Mouse (Mus musculus) testis, adult 2 months (tissue): ENCODE data around the gene Atp8a2. TPM values are rescaled to one million over a fixed set of nuclear protein-coding genes. Genes with fewer than 3 reads are reported as not detected.

Experiments
- H3K27ac ChIP-seq: fragments of 200-500 bp; 2 replicates; pipeline ENCODE4 v1.5.1; 2012; ENCODE audit warnings: low read depth, low read length; ENCODE audit not compliant: control insufficient read depth, insufficient read depth
- H3K27me3 ChIP-seq: fragments of 200-500 bp; 2 replicates; pipeline ENCODE4 v1.6.1; 2012; ENCODE audit warnings: mild to moderate bottlenecking, low read length, moderate library complexity; ENCODE audit not compliant: control insufficient read depth, insufficient read depth
- H3K36me3 ChIP-seq: fragments of 200-500 bp; 2 replicates; pipeline ENCODE4 v1.6.1; 2012; ENCODE audit warnings: mild to moderate bottlenecking, low read length; ENCODE audit not compliant: control insufficient read depth, insufficient read depth
- H3K4me1 ChIP-seq: fragments of 200-500 bp; 2 replicates; pipeline ENCODE4 v1.6.1; 2012; ENCODE audit warnings: low read length; ENCODE audit not compliant: control insufficient read depth, insufficient read depth
- H3K4me3 ChIP-seq: fragments of 200-500 bp; 2 replicates; pipeline ENCODE4 v1.5.1; 2012; ENCODE audit warnings: low read depth, mild to moderate bottlenecking, low read length, moderate library complexity, mixed read lengths; ENCODE audit not compliant: control insufficient read depth
- CTCF ChIP-seq: fragments of 200-500 bp; IDR thresholded peaks from 2 replicates; pipeline ENCODE4 v1.5.1; 2012; ENCODE audit warnings: low read depth, mild to moderate bottlenecking, inconsistent platforms, low read length, moderate library complexity; ENCODE audit not compliant: control insufficient read depth, insufficient read depth, insufficient replicate concordance
- POLR2A ChIP-seq: fragments of 200-500 bp; IDR thresholded peaks from 2 replicates; pipeline ENCODE4 v1.6.1; 2012; ENCODE audit warnings: low read depth, mild to moderate bottlenecking, inconsistent platforms, low read length, moderate library complexity; ENCODE audit not compliant: control insufficient read depth
- polyA plus RNA-seq: library from polyadenylated mRNA; depleted of rRNA; stranded (reverse); fragments of >200 nt; gene quantifications from 2 replicates; pipeline ENCODE4 v1.2.3, GENCODE M21; 2012

Atp8a2 gene
- polyA plus RNA-seq, 1 experiment: 18.8 TPM

DNA sequence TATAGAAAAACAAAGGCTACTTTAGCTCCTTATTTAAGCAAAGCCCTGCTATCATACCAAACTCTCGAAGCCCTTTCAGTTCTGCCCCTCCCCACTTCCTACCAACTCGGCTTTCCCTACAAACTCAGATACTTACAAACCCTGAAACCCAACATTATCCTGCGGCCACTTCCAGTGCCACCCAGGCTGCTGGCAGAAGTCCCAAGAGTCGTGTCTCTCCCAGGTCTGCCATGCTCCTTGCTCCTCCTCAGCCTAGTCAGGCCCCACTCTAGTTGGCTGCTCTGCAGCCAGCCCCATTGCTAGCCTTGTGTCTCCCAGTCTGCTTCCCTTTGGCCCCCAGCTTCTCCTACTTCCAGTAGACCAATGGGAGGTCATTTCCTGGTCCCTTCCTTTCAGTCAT, 451.3 kb downstream of the Atp8a2 start:
- Histone ChIP-seq H3K36me3 (no peaks in the 10 kb centered on the region), H3K27me3 (no peaks in the 10 kb centered on the region), H3K4me3 (no peak overlapping the region), H3K27ac (no peak overlapping the region), H3K4me1 (no peaks in the 10 kb centered on the region)
- TF ChIP-seq CTCF: no peak
- TF ChIP-seq POLR2A: no peak

- no peak overlapping the region for H3K27ac ChIP-seq
- H3K4me3 ChIP-seq: no peak overlapping the region
- H3K27me3 ChIP-seq: no peaks in the 10 kb centered on the region
- H3K4me1 ChIP-seq: no peaks in the 10 kb centered on the region
- H3K36me3 ChIP-seq: no peaks in the 10 kb centered on the region
- TF ChIP-seq CTCF (no peak), POLR2A (no peak)
Observed at GRCm38 (mm10) chr14:59741752-59742151, 455.2 kb downstream of the Atp8a2 start.

DNA sequence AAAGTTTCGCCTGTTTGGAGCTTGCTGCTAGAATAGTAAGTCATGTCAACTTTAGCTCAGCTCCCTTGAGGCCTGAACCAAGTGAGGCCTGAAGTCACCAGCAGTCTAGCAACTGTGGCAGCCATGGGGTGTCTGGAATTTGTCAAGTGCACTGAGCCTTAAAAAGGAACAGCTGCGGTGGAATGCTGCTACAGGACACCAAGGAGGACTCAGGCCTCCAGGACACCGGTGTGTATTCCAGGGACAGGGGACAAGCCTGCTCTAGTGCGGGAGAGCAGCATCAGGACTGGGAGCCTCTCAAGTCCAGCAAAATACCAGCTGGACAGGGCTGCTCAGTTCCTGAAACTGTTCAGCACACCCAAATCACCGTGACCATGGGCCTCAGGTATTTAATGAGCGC, 457.5 kb downstream of the Atp8a2 start:
- TF ChIP-seq POLR2A (no peak), CTCF (no peak)
- no peaks in the 10 kb centered on the region for H3K4me1 ChIP-seq
- H3K27me3 ChIP-seq: no peaks in the 10 kb centered on the region
- H3K4me3 ChIP-seq: no peak overlapping the region
- no peaks in the 10 kb centered on the region for H3K36me3 ChIP-seq
- no peak overlapping the region for H3K27ac ChIP-seq

GRCm38 (mm10) chr14:59737734-59738294, 459.2 kb downstream of the Atp8a2 start:
- H3K36me3 ChIP-seq: no peaks in the 10 kb centered on the region
- H3K4me1 ChIP-seq: no peaks in the 10 kb centered on the region
- TF ChIP-seq CTCF (no peak), POLR2A (no peak)
- no peak overlapping the region for H3K27ac ChIP-seq
- H3K4me3 ChIP-seq: no peak overlapping the region
- no peaks in the 10 kb centered on the region for H3K27me3 ChIP-seq

DNA sequence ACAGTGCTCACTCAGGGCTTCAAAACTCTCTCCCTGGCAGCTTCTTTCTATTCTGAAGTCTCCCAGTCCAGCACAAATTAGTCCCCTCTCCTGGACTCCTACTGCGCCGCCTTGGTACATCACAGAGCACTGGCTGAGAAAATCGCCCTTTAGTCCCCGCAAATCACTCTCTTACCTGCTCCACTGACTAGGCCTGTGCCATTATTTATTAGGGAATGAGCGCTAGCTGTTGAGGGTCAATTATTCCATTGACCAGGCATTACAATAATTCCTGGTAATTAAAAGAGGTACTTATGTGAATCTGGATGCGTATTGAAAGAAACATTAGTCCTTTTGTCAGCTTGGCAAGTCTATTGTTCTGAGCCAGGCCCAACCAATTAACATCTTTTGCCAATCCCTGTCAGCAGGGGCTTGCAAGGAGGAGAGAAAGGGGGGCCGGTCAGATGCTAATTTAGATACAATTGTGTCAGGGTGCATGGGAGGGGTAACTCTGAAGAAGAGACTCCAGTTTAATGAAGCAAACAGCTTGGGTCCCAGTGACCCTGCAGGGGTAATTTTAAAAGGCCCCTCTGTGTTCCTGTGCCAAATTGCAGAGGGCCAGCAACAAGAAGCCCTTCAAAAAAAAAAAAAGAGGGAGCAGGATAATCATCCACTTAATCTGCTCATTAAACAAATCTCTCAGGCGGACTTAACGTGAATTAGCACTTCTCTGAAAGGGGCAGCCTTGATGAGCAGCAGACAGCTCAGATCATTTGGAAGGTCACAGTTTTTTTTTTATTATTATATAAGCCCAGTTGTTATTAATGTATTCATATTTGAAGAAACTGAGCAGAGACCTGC, 459.9 kb downstream of the Atp8a2 start:
- Histone ChIP-seq H3K27me3 (no peaks in the 10 kb centered on the region), H3K4me3 (no peak overlapping the region), H3K36me3 (no peaks in the 10 kb centered on the region), H3K27ac (no peak overlapping the region), H3K4me1 (no peaks in the 10 kb centered on the region)
- TF ChIP-seq POLR2A: no peak
- TF ChIP-seq CTCF: no peak

DNA sequence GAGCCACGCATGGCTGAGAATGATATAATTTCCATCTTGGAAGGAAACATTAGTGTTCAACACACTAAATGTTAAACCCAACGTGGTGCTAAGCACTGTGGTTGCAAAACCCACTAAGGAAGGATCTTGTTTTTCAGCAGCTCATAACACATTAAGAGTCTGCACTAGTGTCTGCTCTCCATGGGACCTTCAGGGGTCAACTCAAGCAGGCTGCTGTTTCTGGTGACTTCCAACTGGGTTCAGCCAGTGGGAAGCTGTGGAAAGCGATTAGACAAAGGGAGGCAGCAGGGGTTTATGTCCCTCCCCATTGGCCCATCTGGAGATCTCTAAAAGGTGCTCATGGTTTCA, 467.0 kb downstream of the Atp8a2 start:
- Histone ChIP-seq H3K4me1 (no peaks in the 10 kb centered on the region), H3K27me3 (no peaks in the 10 kb centered on the region), H3K36me3 (no peaks in the 10 kb centered on the region), H3K4me3 (no peak overlapping the region), H3K27ac (no peak overlapping the region)
- TF ChIP-seq CTCF (no peak), POLR2A (no peak)

DNA sequence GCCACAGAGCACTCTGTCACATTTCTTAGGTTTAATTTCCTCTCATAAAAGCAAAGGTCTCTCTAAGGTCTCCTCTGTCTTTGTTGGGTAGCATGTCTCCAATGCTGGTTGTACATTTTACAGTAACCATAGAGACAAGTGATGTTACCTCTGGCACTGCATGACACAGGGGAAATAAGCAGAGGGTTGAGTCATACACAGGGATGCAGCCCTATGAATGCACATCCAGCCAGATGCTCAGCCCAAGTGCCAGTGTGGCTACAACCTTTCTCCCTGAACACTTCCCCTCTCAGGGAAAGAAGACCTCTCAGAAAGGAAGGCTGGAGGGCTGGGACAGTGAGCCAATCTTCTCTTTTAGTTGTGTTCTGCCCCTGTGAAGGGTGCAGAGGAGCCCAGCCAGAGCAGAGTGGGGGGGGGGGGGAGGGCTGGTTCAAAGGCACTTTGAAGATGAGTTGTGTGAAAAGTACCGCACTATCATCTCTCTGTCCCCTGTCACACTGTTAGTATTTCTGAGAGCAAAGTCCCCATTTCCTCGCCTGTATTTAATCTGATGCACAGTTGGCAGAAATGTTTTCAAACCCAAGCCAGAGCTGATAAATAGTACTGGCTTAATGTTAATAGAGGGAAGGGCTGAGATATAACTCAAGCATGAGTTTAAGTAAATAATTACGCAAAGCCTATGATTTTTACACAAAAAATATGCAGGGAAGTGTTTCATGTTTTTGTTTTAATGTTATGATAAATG, 467.5 kb downstream of the Atp8a2 start:
- Histone ChIP-seq H3K27ac (no peak overlapping the region), H3K36me3 (no peaks in the 10 kb centered on the region), H3K27me3 (no peaks in the 10 kb centered on the region), H3K4me1 (no peaks in the 10 kb centered on the region), H3K4me3 (no peak overlapping the region)
- no peak for TF ChIP-seq POLR2A
- TF ChIP-seq CTCF: no peak
